Mouse (Mus musculus): ENCODE data around the gene Vwa3b. TPM values are rescaled to one million over a fixed set of nuclear protein-coding genes. Genes with fewer than 3 reads are reported as not detected.

Vwa3b gene
- polyA plus RNA-seq, 1 experiment from 2014 or later, result 0.28 TPM

DNA sequence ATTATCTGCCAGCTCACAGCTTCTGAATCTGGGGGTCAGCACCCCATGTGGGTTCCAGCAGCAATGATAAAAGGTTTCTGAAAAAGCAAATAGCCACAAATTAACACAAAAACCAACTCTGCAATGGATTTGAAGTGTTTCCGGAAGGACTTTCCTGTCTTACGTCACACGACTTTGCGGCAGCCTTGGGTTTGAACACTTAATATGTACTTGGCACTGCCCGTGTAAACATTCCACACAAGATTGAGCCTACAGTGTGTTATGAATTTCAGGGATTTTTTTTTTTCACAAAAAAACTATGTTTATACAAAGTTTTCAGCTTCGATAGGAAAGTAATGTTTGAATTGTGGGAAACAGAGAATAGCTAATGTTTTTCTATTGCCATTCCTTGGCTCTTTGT lies 7.4 kb upstream of the Vwa3b start:
- ATAC-seq, result no peak

DNA sequence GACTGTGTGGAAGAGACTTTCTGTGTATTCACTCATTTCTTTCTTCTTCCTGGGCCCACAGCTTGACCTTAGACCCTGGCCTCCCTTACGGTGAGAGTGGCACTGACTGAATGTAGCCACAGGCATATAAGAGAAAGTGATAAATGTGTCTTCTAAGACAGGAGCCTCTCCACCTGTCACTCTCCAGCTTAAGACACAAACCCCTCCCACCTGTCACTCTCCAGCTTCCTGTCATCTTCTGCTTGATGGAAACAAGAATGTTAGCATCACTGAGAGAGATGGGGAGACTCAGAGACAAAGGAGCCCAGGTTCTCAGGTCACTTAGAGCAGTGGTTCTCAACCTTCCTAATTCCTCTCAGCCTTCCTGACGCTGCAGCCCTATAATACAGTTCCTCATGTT lies 3.7 kb upstream of the Vwa3b start:
- H3K4me3 ChIP-seq (replicated peaks), result no peak overlapping the region

More for the DNA sequence above, 7.4 kb upstream of the Vwa3b start:
- 95% methylated on average over 6 of the region's 6 CpGs for WGBS
- H3K9me3 ChIP-seq, result no peaks in the 10 kb centered on the region
- H3K27me3 ChIP-seq, result no peaks in the 10 kb centered on the region
- H3K4me1 ChIP-seq (replicated peaks), result no peaks in the 10 kb centered on the region
- no peaks in the 10 kb centered on the region for H3K36me3 ChIP-seq
- H3K27ac ChIP-seq, result no peak overlapping the region
- H3K9ac ChIP-seq (replicated peaks), result no peak overlapping the region
- H3K4me3 ChIP-seq (replicated peaks), result no peak overlapping the region
- no peak overlapping the region for H3K4me2 ChIP-seq (replicated peaks)

DNA sequence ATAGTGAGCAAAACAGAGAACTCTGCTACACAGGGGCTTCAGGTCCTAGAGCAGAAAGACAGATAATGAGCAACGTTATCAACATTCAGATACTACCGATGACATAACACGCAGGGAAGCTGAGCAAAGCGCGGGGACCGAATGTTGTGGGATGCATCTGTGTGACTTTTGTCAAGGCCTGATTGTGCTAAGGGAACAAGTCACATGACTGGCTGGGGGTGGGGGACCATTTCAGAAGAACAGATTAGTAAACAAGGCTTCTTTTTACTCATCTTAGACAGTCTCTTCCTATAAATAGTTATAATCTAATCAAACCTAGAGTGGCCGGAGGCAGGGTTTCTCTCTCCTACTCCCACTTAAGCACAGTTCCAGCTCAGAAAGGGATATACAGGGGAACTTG lies 1.7 kb upstream of the Vwa3b start:
- Histone ChIP-seq H3K27me3 (no peaks in the 10 kb centered on the region), H3K9me3 (no peaks in the 10 kb centered on the region), H3K9ac (replicated peaks) (no peak overlapping the region), H3K4me3 (replicated peaks) (no peak overlapping the region), H3K36me3 (no peaks in the 10 kb centered on the region), H3K27ac (no peak overlapping the region), H3K4me1 (replicated peaks) (peaks cover 9% of the 10 kb centered on the region), H3K4me2 (replicated peaks) (no peak overlapping the region)
- 98% methylated on average over 7 of the region's 7 CpGs for WGBS
- ATAC-seq, result no peak

More for the DNA sequence above, 3.7 kb upstream of the Vwa3b start:
- Histone ChIP-seq H3K9ac (replicated peaks) (no peak overlapping the region), H3K36me3 (no peaks in the 10 kb centered on the region), H3K27ac (no peak overlapping the region), H3K4me2 (replicated peaks) (no peak overlapping the region), H3K27me3 (no peaks in the 10 kb centered on the region), H3K4me1 (replicated peaks) (no peaks in the 10 kb centered on the region), H3K9me3 (no peaks in the 10 kb centered on the region)
- 73% methylated on average over 2 of the region's 2 CpGs for WGBS
- ATAC-seq, result no peak

DNA sequence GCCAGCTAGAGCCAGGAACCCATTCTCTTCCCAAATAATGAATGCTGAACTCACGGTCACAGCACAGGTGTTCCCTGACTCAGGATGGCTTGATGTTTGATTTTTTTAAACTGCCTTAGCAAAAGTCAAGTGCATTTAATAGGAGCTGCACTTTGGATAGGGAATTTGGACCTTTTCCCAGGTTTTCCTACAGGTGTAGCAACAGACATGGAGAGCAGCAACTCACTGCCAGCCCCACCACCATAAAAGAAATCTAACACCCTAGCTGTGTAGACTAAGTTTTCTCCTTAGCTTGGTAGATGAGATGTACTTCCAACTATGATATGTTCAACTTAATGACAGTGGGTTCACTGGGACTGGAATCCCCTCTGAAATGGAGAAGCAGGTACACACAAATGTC lies 1.0 kb upstream of the Vwa3b start:
- no peak overlapping the region for H3K9ac ChIP-seq (replicated peaks)
- H3K4me1 ChIP-seq (replicated peaks), result peaks cover 9% of the 10 kb centered on the region
- H3K9me3 ChIP-seq, result no peaks in the 10 kb centered on the region
- no peak overlapping the region for H3K4me2 ChIP-seq (replicated peaks)
- no peak overlapping the region for H3K4me3 ChIP-seq (replicated peaks)
- H3K27me3 ChIP-seq, result no peaks in the 10 kb centered on the region
- H3K27ac ChIP-seq, result no peak overlapping the region
- 94% methylated on average over 1 of the region's 1 CpGs for WGBS
- no peaks in the 10 kb centered on the region for H3K36me3 ChIP-seq
- no peak for ATAC-seq

DNA sequence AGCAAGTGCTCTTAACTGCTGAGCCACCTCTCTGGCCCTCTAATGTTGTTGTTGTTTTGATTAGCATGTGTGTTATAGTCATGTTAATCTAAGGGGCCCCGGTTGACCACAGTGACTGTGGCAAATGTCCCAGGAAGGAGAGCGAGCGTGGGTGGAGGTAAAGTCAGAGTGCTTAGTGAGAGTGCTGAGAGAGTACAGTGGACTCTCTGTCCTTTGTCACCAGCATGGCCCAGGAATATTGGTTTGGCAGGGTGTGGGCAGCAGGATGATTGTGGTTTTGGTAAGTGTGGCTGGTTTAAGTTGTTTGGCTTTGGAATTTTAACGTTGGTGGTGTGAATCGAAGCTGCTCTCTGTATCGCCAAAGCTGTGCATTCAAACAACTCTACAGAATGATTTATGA lies 470 bp downstream of the Vwa3b start:
- WGBS, result 78% methylated on average over 6 of the region's 6 CpGs

DNA sequence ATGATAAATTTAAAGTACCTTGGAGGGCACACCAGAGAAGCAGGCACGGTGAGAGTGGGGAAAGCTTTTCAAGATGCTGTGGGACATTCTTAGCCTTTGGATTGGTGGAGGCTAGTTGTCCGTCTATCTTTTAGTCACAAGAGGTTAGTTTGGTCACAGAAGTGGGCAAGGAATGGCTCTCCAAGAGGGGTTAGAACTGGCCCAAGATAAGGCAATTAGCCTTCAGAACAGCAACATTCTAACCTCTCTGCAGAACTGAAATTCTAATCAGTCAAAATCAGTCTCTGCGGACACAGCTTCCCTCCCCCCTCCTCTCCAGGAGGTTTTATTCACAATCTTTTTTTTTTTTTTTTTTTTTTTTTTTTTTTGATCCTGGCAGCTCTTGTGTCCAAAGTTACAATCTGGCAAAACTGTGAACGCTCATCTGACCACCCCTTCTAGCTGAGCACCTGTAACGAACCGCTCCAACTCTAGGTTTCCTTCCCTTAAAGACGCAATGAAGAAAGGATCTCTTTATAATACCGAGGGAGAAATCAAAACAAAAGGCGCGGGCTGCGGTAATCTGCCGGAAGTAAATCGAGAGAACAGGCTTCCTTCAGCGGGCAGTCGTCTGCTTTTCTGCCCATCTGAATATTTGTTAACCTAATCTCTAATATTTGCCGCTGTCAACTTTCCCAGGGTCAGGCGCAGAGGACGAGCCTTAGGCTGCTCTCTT lies 2.2 kb downstream of the Vwa3b start:
- Histone ChIP-seq H3K9ac (replicated peaks) (peak overlapping the region; percentile 54), H3K27me3 (no peaks in the 10 kb centered on the region), H3K27ac (peak overlapping the region; percentile 71), H3K4me1 (replicated peaks) (peaks cover 9% of the 10 kb centered on the region), H3K9me3 (no peaks in the 10 kb centered on the region), H3K36me3 (no peaks in the 10 kb centered on the region), H3K4me2 (replicated peaks) (peak overlapping the region; percentile 76), H3K4me3 (replicated peaks) (peak overlapping the region; percentile 57)
- ATAC-seq, result peak; percentile 62
- WGBS, result 4% methylated on average over 18 of the region's 18 CpGs

More for the DNA sequence above, 470 bp downstream of the Vwa3b start:
- Histone ChIP-seq H3K27ac (no peak overlapping the region), H3K4me1 (replicated peaks) (peaks cover 9% of the 10 kb centered on the region), H3K9me3 (no peaks in the 10 kb centered on the region), H3K4me3 (replicated peaks) (no peak overlapping the region), H3K4me2 (replicated peaks) (no peak overlapping the region), H3K36me3 (no peaks in the 10 kb centered on the region), H3K27me3 (no peaks in the 10 kb centered on the region), H3K9ac (replicated peaks) (no peak overlapping the region)
- no peak for ATAC-seq

- Histone ChIP-seq H3K27ac (peak overlapping the region; percentile 71), H3K4me2 (replicated peaks) (peak overlapping the region; percentile 76), H3K4me3 (replicated peaks) (peak overlapping the region; percentile 57), H3K36me3 (no peaks in the 10 kb centered on the region), H3K9me3 (no peaks in the 10 kb centered on the region), H3K4me1 (replicated peaks) (peaks cover 9% of the 10 kb centered on the region), H3K27me3 (no peaks in the 10 kb centered on the region), H3K9ac (replicated peaks) (peak overlapping the region; percentile 54)
- WGBS, result 3% methylated on average over 26 of the region's 26 CpGs
- peak; percentile 98 for ATAC-seq
Observed at GRCm38 (mm10) chr1:37029154-37029907, 2.9 kb downstream of the Vwa3b start.

DNA sequence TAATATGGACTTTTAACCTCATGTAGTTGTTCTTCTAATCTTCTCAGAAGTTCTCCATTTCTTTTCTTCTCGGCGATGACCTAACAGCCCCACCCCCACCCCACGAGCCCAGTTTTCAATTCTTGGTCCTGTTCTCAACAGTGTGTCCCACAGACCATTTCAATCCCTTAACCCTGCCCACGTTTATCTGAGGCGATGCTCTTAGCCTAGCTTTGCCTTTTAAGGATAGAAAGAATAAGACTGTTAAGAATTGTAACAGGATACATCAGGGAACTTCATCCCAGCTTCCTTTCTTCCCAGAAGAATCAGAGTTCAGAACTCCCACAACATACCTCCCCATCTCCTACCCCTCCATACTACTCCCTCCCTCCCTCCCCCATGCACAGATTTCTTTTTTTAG lies 3.5 kb downstream of the Vwa3b start:
- H3K4me2 ChIP-seq (replicated peaks), result peak overlapping the region; percentile 76
- no peak overlapping the region for H3K27ac ChIP-seq
- H3K36me3 ChIP-seq, result no peaks in the 10 kb centered on the region
- no peaks in the 10 kb centered on the region for H3K27me3 ChIP-seq
- H3K9me3 ChIP-seq, result no peaks in the 10 kb centered on the region
- H3K9ac ChIP-seq (replicated peaks), result no peak overlapping the region
- ATAC-seq, result no peak
- WGBS, result 50% methylated on average over 5 of the region's 5 CpGs
- H3K4me3 ChIP-seq (replicated peaks), result peak overlapping the region; percentile 57; the same call in 1 of the 2 replicates
- H3K4me1 ChIP-seq (replicated peaks), result peaks cover 9% of the 10 kb centered on the region

- H3K36me3 ChIP-seq, result no peaks in the 10 kb centered on the region
- no peak overlapping the region for H3K4me3 ChIP-seq (replicated peaks)
- no peak overlapping the region for H3K4me2 ChIP-seq (replicated peaks)
- no peaks in the 10 kb centered on the region for H3K9me3 ChIP-seq
- H3K9ac ChIP-seq (replicated peaks), result no peak overlapping the region
- H3K27ac ChIP-seq, result no peak overlapping the region
- no peaks in the 10 kb centered on the region for H3K27me3 ChIP-seq
- H3K4me1 ChIP-seq (replicated peaks), result peaks cover 9% of the 10 kb centered on the region
- WGBS, result 83% methylated on average over 2 of the region's 2 CpGs
- ATAC-seq, result no peak
Observed at GRCm38 (mm10) chr1:37030693-37031092, 4.3 kb downstream of the Vwa3b start.

GRCm38 (mm10) chr1:37035879-37036278 lies 9.5 kb downstream of the Vwa3b start:
- ATAC-seq, result no peak
- H3K36me3 ChIP-seq, result no peaks in the 10 kb centered on the region
- no peaks in the 10 kb centered on the region for H3K4me1 ChIP-seq (replicated peaks)
- no peak overlapping the region for H3K4me3 ChIP-seq (replicated peaks)
- H3K9ac ChIP-seq (replicated peaks), result no peak overlapping the region
- WGBS, result 94% methylated on average over 8 of the region's 8 CpGs
- H3K9me3 ChIP-seq, result no peaks in the 10 kb centered on the region
- H3K27ac ChIP-seq, result no peak overlapping the region
- H3K27me3 ChIP-seq, result no peaks in the 10 kb centered on the region
- no peak overlapping the region for H3K4me2 ChIP-seq (replicated peaks)

- Histone ChIP-seq H3K9me3 (no peaks in the 10 kb centered on the region), H3K27ac (no peak overlapping the region), H3K36me3 (no peaks in the 10 kb centered on the region), H3K4me1 (replicated peaks) (no peaks in the 10 kb centered on the region), H3K27me3 (no peaks in the 10 kb centered on the region), H3K4me3 (replicated peaks) (no peak overlapping the region), H3K9ac (replicated peaks) (no peak overlapping the region), H3K4me2 (replicated peaks) (no peak overlapping the region)
- WGBS, result 93% methylated on average over 7 of the region's 7 CpGs
- no peak for ATAC-seq
Observed at GRCm38 (mm10) chr1:37041126-37041525, 14.7 kb downstream of the Vwa3b start.

- Histone ChIP-seq H3K27me3 (no peaks in the 10 kb centered on the region), H3K36me3 (no peaks in the 10 kb centered on the region), H3K27ac (no peak overlapping the region), H3K4me2 (replicated peaks) (no peak overlapping the region), H3K9me3 (no peaks in the 10 kb centered on the region), H3K9ac (replicated peaks) (no peak overlapping the region), H3K4me1 (replicated peaks) (no peaks in the 10 kb centered on the region), H3K4me3 (replicated peaks) (no peak overlapping the region)
- WGBS, result 88% methylated on average over 5 of the region's 5 CpGs
- ATAC-seq, result no peak
Observed at GRCm38 (mm10) chr1:37041856-37042255, 15.5 kb downstream of the Vwa3b start.

Measured in midbrain, embryonic 13.5 days (tissue).